Mouse (Mus musculus): Measurements from ENCODE around the gene Zfp3. TPM values are rescaled to one million over a fixed set of nuclear protein-coding genes. Genes with fewer than 3 reads are reported as not detected.

Gene Zfp3
- total RNA-seq, 2 experiments from 2014 or later, result 22.5 to 24.6 TPM

DNA sequence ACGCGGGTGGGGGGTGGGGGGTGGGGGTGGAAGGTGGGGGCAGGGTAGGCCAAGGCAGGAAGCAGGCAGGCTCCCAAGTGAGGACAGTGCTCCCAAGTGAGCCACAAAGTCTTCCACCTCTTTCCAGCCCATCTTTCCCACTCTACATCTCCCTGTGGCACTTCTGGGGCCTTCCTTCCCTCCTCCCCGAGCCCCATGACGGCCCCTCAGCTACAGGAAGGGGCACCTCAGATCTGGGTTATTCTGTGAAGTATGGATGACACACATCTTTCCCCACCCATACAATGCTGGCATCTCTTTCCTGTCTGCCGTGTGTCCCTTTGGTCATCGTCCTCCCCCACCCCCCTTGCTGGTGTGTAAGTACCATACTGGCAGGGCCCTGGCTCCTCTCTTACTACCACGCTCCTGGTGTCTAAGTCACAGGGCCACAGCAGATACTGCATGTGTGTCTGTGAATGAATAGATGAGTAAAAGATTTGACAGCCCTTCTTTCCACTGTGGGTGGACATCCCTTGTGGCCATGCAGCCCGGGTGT lies 41.7 kb downstream of the Zfp3 start:
- DNase-seq (ENCODE audit: low spot score in 2 of 2), result no peak

GRCm38 (mm10) chr11:70806697-70807096 lies 42.7 kb downstream of the Zfp3 start:
- DNase-seq (ENCODE audit: low spot score in 2 of 2), result no peak

DNA sequence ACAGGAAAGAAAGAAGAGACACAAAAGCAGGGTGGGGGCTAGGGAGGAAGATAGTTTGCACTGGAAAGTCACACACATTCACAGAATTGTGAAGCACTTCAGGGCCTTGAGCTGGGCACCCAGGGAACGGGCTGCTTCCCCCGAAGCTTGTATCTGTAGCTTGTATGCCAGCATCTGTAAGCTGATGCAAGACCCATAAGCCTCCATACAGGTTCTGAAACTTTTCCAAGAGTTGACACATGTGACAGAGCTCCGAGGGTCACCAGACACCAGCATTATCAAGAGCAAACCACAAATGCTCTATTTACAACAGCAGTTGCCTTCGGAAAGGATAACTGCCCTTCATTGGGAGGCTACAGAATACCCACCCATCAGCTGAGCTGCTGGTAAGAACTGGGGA lies 43.6 kb downstream of the Zfp3 start:
- no peak for DNase-seq (ENCODE audit: low spot score in 2 of 2)

GRCm38 (mm10) chr11:70808101-70808500 lies 44.1 kb downstream of the Zfp3 start:
- DNase-seq (ENCODE audit: low spot score in 2 of 2), result no peak

GRCm38 (mm10) chr11:70809011-70809410 lies 45.0 kb downstream of the Zfp3 start:
- DNase-seq (ENCODE audit: low spot score in 2 of 2), result no peak

DNA sequence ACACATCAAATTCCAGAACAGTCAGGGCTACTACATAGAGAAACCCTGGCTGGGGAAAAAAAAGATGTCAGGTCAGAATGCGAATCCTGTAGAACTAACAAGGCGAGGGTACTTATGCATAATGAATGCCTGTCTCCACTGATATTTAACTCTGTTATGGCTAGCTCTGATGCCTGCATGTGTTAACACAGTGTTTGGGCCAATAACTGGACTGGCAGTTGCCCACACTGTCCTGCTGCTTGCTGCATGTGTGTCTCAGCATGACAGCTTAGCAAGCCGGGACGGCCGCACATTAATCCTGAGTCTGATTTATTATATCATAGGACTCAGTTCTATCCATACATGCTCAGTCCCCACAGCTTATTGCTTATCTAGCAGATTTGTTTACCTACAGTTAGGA lies 47.0 kb downstream of the Zfp3 start:
- no peak for DNase-seq (ENCODE audit: low spot score in 2 of 2)

GRCm38 (mm10) chr11:70811471-70812240 lies 47.6 kb downstream of the Zfp3 start:
- DNase-seq (ENCODE audit: low spot score in 2 of 2), result no peak

GRCm38 (mm10) chr11:70812365-70812764 lies 48.4 kb downstream of the Zfp3 start, which contains the start of gene Scimp:
Gene Scimp, minus strand, starts transcription at chr11:70812586.
- no peak for DNase-seq (ENCODE audit: low spot score in 2 of 2)

GRCm38 (mm10) chr11:70815071-70815470 lies 51.1 kb downstream of the Zfp3 start:
- DNase-seq (ENCODE audit: low spot score in 2 of 2), result no peak

- DNase-seq (ENCODE audit: low spot score in 2 of 2), result peak; percentile 32 to 81
Measured at GRCm38 (mm10) chr11:70815498-70816078, 51.6 kb downstream of the Zfp3 start.

- DNase-seq (ENCODE audit: low spot score in 2 of 2), result no peak
Measured at GRCm38 (mm10) chr11:70816770-70817169, 52.8 kb downstream of the Zfp3 start.

DNA sequence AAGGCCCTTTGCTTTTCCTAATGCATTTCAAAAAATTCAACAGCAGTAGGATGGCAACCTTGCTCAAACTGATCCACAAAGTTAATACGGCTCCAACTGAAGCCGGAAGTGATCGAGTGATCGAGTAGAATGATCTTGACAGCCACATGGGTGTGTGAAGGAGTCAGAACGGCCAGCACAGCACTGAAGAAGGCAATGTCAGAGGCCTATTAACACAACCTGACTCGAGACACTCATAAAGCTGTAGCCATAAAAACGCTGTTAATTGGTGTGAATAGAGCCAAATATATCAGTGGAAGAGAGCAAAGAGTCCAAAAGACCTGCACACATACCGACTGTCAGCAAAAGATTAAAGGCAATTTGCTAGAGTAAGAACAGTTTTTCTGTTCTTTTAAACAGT lies 56.1 kb downstream of the Zfp3 start:
- DNase-seq (ENCODE audit: low spot score in 2 of 2), result no peak

GRCm38 (mm10) chr11:70821728-70822591 lies 58.0 kb downstream of the Zfp3 start:
- DNase-seq (ENCODE audit: low spot score in 2 of 2), result no peak

Small RNAs within 50 kb of the gene (microRNA-seq; reads per million reads assigned to microRNA genes)
- gene Gm22760, result 0 reads per million in 2 experiments

Other genes with a start within 250 kb of the Zfp3 start
- not detected for gene Vmo1, start 249.6 kb upstream of the Zfp3 start, total RNA-seq (2021)
- gene Gltpd2, start 245.0 kb upstream of the Zfp3 start, total RNA-seq (2021), result not detected
- gene Psmb6, start 238.8 kb upstream of the Zfp3 start, total RNA-seq (2021), result 100 to 1,000 TPM; 198 TPM
- gene Gm40193, start 231.3 kb upstream of the Zfp3 start, total RNA-seq (2021), result not detected
- gene Pld2, start 224.1 kb upstream of the Zfp3 start, total RNA-seq (2021), result 10 to 100 TPM; 16.7 to 17.8 TPM
- 100 to 1,000 TPM; 477 to 515 TPM for gene Mink1, start 201.3 kb upstream of the Zfp3 start, total RNA-seq (2021)
- gene 4930544D05Rik, start 148.4 kb upstream of the Zfp3 start, total RNA-seq (2021), result under 1 TPM; 0.58 to 0.77 TPM
- gene Chrne, start 145.0 kb upstream of the Zfp3 start, total RNA-seq (2021), result not detected
- gene Gp1ba, start 125.1 kb upstream of the Zfp3 start, total RNA-seq (2021), result not detected
- 10 to 100 TPM; 88.7 to 91.8 TPM for gene Rnf167, start 117.0 kb upstream of the Zfp3 start, total RNA-seq (2021)
- gene Slc25a11, start 116.7 kb upstream of the Zfp3 start, total RNA-seq (2021), result 100 to 1,000 TPM; 121 to 123 TPM
- 100 to 1,000 TPM; 326 to 341 TPM for gene Pfn1, start 109.6 kb upstream of the Zfp3 start, total RNA-seq (2021)
- gene Eno3, start 107.0 kb upstream of the Zfp3 start, total RNA-seq (2021), result 1 to 10 TPM; 6.0 to 9.9 TPM
- gene Spag7, start 94.8 kb upstream of the Zfp3 start, total RNA-seq (2021), result 10 to 100 TPM; 50.5 to 51.9 TPM
- 100 to 1,000 TPM; 330 to 389 TPM for gene Camta2, start 76.1 kb upstream of the Zfp3 start, total RNA-seq (2021)
- gene Inca1, start 64.1 kb upstream of the Zfp3 start, total RNA-seq (2021), result 1 to 10 TPM; 3.7 to 4.3 TPM
- 10 to 100 TPM; 70.4 to 82.8 TPM for gene Kif1c, start 63.7 kb upstream of the Zfp3 start, total RNA-seq (2021)
- not detected for gene Scimp, start 48.4 kb downstream of the Zfp3 start, total RNA-seq (2021)
- 100 to 1,000 TPM; 128 to 130 TPM for gene Rabep1, start 80.6 kb downstream of the Zfp3 start, total RNA-seq (2021)
- 10 to 100 TPM; 49.1 to 49.6 TPM for gene Nup88, start 205.8 kb downstream of the Zfp3 start, total RNA-seq (2021)
- 10 to 100 TPM; 36.1 to 38.8 TPM for gene Rpain, start 206.0 kb downstream of the Zfp3 start, total RNA-seq (2021)
- gene C1qbp, start 218.8 kb downstream of the Zfp3 start, total RNA-seq (2021), result 100 to 1,000 TPM in 1 of 2 experiments, 10 to 100 TPM in 1; 98.4 to 107 TPM
- 10 to 100 TPM; 62.4 to 63.8 TPM for gene Dhx33, start 240.2 kb downstream of the Zfp3 start, total RNA-seq (2021)